Mouse (Mus musculus) embryonic fibroblast, embryonic 13.5 days (primary cell): ENCODE results near the gene Pde11a.

Experiments used
- CTCF ChIP-seq: IDR thresholded peaks from 2 replicates; pipeline ENCODE4 v1.5.1; 2011; ENCODE audit warnings: mild to moderate bottlenecking, control low read depth, low read length, moderate library complexity, borderline replicate concordance; ENCODE audit not compliant: insufficient read depth
- POLR2A ChIP-seq: IDR thresholded peaks from 2 replicates; pipeline ENCODE4 v1.6.1; 2011; ENCODE audit warnings: low read depth, mild to moderate bottlenecking, control low read depth, low read length, moderate library complexity

- no peak for TF ChIP-seq POLR2A
- no peak for TF ChIP-seq CTCF
Observed at GRCm38 (mm10) chr2:76057555-76057954, 281.0 kb downstream of the Pde11a start.
